Mouse (Mus musculus): ENCODE data around the gene Aggf1.

Gene Aggf1

GRCm38 (mm10) chr13:95345869-95346268 lies 29.3 kb downstream of the Aggf1 start:
- in situ Hi-C loops (cut with MboI; ENCODE audit: low pct_unique_long_range_greater_than_20kb in 1 of 2, low sequenced_read_pairs in 2 of 2, unreplicated experiment in 1 of 2): no loop called here

GRCm38 (mm10) chr13:95343470-95343869 lies 31.7 kb downstream of the Aggf1 start:
- in situ Hi-C loops (cut with MboI; ENCODE audit: low pct_unique_long_range_greater_than_20kb in 1 of 2, low sequenced_read_pairs in 2 of 2, unreplicated experiment in 1 of 2): no loop called here

- in situ Hi-C loops (cut with MboI; ENCODE audit: low pct_unique_long_range_greater_than_20kb in 1 of 2, low sequenced_read_pairs in 2 of 2, unreplicated experiment in 1 of 2): no loop called here
Observed at GRCm38 (mm10) chr13:95336122-95336677, 39.0 kb downstream of the Aggf1 start.

- in situ Hi-C loops (cut with MboI; ENCODE audit: low pct_unique_long_range_greater_than_20kb in 1 of 2, low sequenced_read_pairs in 2 of 2, unreplicated experiment in 1 of 2): no loop called here
Observed at GRCm38 (mm10) chr13:95332086-95332899, 42.9 kb downstream of the Aggf1 start.

- in situ Hi-C loops (cut with MboI; ENCODE audit: low pct_unique_long_range_greater_than_20kb in 1 of 2, low sequenced_read_pairs in 2 of 2, unreplicated experiment in 1 of 2): no loop called here
Observed at GRCm38 (mm10) chr13:95330507-95330906, 44.6 kb downstream of the Aggf1 start.

GRCm38 (mm10) chr13:95328767-95329166 lies 46.4 kb downstream of the Aggf1 start:
- in situ Hi-C loops (cut with MboI; ENCODE audit: low pct_unique_long_range_greater_than_20kb in 1 of 2, low sequenced_read_pairs in 2 of 2, unreplicated experiment in 1 of 2): no loop called here

GRCm38 (mm10) chr13:95327345-95327741 lies 47.8 kb downstream of the Aggf1 start:
- in situ Hi-C loops (cut with MboI; ENCODE audit: low pct_unique_long_range_greater_than_20kb in 1 of 2, low sequenced_read_pairs in 2 of 2, unreplicated experiment in 1 of 2): no loop called here

GRCm38 (mm10) chr13:95326611-95327344 lies 48.4 kb downstream of the Aggf1 start:
- in situ Hi-C loops (cut with MboI; ENCODE audit: low pct_unique_long_range_greater_than_20kb in 1 of 2, low sequenced_read_pairs in 2 of 2, unreplicated experiment in 1 of 2): no loop called here

- in situ Hi-C loops (cut with MboI; ENCODE audit: low pct_unique_long_range_greater_than_20kb in 1 of 2, low sequenced_read_pairs in 2 of 2, unreplicated experiment in 1 of 2): no loop called here
Observed at GRCm38 (mm10) chr13:95325907-95326550, 49.1 kb downstream of the Aggf1 start.

GRCm38 (mm10) chr13:95325080-95325906 lies 49.9 kb downstream of the Aggf1 start:
- in situ Hi-C loops (cut with MboI; ENCODE audit: low pct_unique_long_range_greater_than_20kb in 1 of 2, low sequenced_read_pairs in 2 of 2, unreplicated experiment in 1 of 2): no loop called here

GRCm38 (mm10) chr13:95324626-95325079 lies 50.5 kb downstream of the Aggf1 start:
- in situ Hi-C loops (cut with MboI; ENCODE audit: low pct_unique_long_range_greater_than_20kb in 1 of 2, low sequenced_read_pairs in 2 of 2, unreplicated experiment in 1 of 2): no loop called here

GRCm38 (mm10) chr13:95323950-95324625 lies 51.1 kb downstream of the Aggf1 start:
- in situ Hi-C loops (cut with MboI; ENCODE audit: low pct_unique_long_range_greater_than_20kb in 1 of 2, low sequenced_read_pairs in 2 of 2, unreplicated experiment in 1 of 2): no loop called here

GRCm38 (mm10) chr13:95323400-95323799 lies 51.8 kb downstream of the Aggf1 start, which contains the start of gene Zbed3:
Gene Zbed3, plus strand, starts transcription at chr13:95323612.
- in situ Hi-C loops (cut with MboI; ENCODE audit: low pct_unique_long_range_greater_than_20kb in 1 of 2, low sequenced_read_pairs in 2 of 2, unreplicated experiment in 1 of 2): no loop called here

- in situ Hi-C loops (cut with MboI; ENCODE audit: low pct_unique_long_range_greater_than_20kb in 1 of 2, low sequenced_read_pairs in 2 of 2, unreplicated experiment in 1 of 2): no loop called here
Observed at GRCm38 (mm10) chr13:95320451-95320850, 54.7 kb downstream of the Aggf1 start.

GRCm38 (mm10) chr13:95319153-95319552 lies 56.0 kb downstream of the Aggf1 start:
- in situ Hi-C loops (cut with MboI; ENCODE audit: low pct_unique_long_range_greater_than_20kb in 1 of 2, low sequenced_read_pairs in 2 of 2, unreplicated experiment in 1 of 2): no loop called here

- in situ Hi-C loops (cut with MboI; ENCODE audit: low pct_unique_long_range_greater_than_20kb in 1 of 2, low sequenced_read_pairs in 2 of 2, unreplicated experiment in 1 of 2): no loop called here
Observed at GRCm38 (mm10) chr13:95312016-95312415, 63.1 kb downstream of the Aggf1 start.

GRCm38 (mm10) chr13:95307100-95307655 lies 68.0 kb downstream of the Aggf1 start:
- in situ Hi-C loops (cut with MboI; ENCODE audit: low pct_unique_long_range_greater_than_20kb in 1 of 2, low sequenced_read_pairs in 2 of 2, unreplicated experiment in 1 of 2): no loop called here

Measured in mouse embryonic stem cell (cell line).